Mouse (Mus musculus): ENCODE results near the gene Srp68. TPM values are rescaled to one million over a fixed set of nuclear protein-coding genes. Genes with fewer than 3 reads are reported as not detected.
"Not testable (repeated sequence)": the region's sequence is repeated elsewhere in the genome, so short reads cannot be mapped to it uniquely, and the experiment has no call there.

Srp68 gene
- total RNA-seq, 2 experiments from 2014 or later, result 87.7 to 89.2 TPM

GRCm38 (mm10) chr11:116280751-116281663, 7.0 kb upstream of the Srp68 start, which contains the start of gene Galr2:
TSS of gene Galr2 (plus strand) at chr11:116280939.
- TF ChIP-seq CTCF (IDR thresholded peaks at IDR 0.05), result no peak
- intact Hi-C loops (cut with DNase I), result no loop called here
- H3K4me3 ChIP-seq, result peak within 1 kb of the TSS; percentile 61

DNA sequence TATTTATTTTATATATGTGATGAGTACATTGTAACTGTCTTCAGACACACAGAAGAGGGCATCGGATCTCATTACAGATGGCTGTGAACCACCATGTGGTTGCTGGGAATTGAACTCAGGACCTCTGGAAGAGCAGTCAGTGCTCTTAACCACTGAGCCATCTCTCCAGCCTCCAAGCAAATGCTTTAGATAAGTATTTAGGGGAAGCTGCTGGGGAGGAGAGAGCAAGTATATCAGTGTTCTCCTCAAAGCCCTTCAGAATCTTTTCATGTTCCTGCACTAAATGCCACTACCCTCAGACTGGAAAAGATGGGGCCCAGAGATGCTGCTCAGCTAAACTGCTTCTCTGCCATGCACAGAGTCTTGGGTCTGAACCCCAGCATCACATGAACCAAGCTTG, 3.2 kb upstream of the Srp68 start:
- DNase-seq; H3K4me3 ChIP-seq; intact Hi-C loops (cut with DNase I): not testable (repeated sequence)

More at GRCm38 (mm10) chr11:116280751-116281663, 7.0 kb upstream of the Srp68 start, which contains the start of gene Galr2:
- no peak for DNase-seq
- H3K27ac ChIP-seq, result 0 out of 2 replicates have a peak within 1 kb of the TSS, but pooled peaks have one; percentile 4

GRCm38 (mm10) chr11:116273469-116274044, 460 bp downstream of the Srp68 start:
- intact Hi-C loops (cut with DNase I), result no loop called here
- peak overlapping the region; percentile 98 for H3K4me3 ChIP-seq
- no peak for DNase-seq

More for the DNA sequence above, 3.2 kb upstream of the Srp68 start:
- not testable (repeated sequence) for H3K27ac ChIP-seq

GRCm38 (mm10) chr11:116272589-116273468, 1.2 kb downstream of the Srp68 start:
- H3K27ac ChIP-seq, result peak overlapping the region; percentile 95; the same call in 1 of the 2 replicates
- no peak for DNase-seq
- intact Hi-C loops (cut with DNase I), result no loop called here
- H3K4me3 ChIP-seq, result peak overlapping the region; percentile 98
- TF ChIP-seq CTCF (IDR thresholded peaks at IDR 0.05), result no peak

More at GRCm38 (mm10) chr11:116273469-116274044, 460 bp downstream of the Srp68 start:
- no peak for TF ChIP-seq CTCF (IDR thresholded peaks at IDR 0.05)
- peak overlapping the region; percentile 95 for H3K27ac ChIP-seq

DNA sequence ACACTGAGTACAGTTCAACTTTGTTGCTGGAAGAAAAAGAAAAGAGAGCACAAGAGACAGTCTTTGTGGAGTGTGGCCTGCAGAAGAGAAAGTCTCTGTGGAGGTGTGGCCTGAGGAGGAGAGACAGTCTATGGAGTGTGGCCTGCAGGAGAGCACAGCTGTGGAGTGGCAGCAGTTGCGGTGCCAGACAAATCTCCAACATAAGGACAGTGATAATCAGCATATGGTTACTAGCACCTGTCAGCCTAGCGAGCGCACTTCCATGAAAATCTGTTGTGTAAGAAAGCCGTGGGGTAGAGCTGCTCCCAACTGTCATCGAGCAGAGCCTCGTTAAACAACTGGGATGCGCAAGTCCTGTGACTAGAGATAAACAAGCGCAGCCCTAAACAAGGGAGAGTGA, 4.5 kb downstream of the Srp68 start:
- Histone ChIP-seq H3K27ac (no peak overlapping the region), H3K4me3 (no peak overlapping the region)
- TF ChIP-seq CTCF (IDR thresholded peaks at IDR 0.05), result no peak
- intact Hi-C loops (cut with DNase I), result no loop called here
- DNase-seq, result no peak

DNA sequence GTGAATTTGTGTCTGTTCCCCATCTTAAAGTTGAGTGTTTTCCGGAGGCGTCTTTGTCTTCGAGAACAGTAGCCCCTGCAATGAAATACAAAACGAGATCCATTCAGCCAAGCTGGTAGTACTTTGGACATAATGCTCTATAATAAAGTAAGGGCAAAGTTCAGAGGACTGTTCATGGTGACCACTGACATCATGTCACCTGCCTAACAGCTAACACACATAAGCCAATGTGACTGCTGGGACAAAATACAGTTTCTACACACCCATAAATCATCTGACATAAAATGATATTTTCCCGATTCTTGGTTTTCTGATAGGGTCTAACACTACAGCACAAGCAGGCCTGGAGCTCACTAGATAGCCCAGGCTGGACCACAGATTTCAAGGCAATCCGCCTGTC, 5.7 kb downstream of the Srp68 start:
- intact Hi-C loops (cut with DNase I), result no loop called here
- no peak for TF ChIP-seq CTCF (IDR thresholded peaks at IDR 0.05)

DNA sequence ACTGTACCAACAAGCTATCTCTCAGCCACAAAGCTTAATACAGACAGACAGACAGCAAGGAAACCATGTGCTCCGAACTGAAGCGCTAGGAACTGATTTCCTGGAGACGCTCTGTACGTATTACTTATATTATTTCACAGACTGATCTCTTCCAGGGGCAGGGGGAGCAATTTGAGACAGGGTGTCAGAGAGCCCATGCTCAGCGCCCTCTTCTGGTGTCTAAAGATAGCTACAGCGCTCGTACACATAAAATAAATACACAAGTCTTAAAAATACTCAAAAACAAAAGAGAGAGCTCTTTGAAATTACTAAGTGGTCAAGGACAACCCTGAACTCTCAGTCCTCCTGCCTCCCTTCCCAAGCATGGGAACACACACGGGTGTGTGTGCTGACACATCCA, 6.4 kb downstream of the Srp68 start:
- peak; percentile 34; the same call in 1 of the 2 replicates for TF ChIP-seq CTCF (IDR thresholded peaks at IDR 0.05)
- no peak for DNase-seq
- no peak overlapping the region for H3K27ac ChIP-seq
- intact Hi-C loops (cut with DNase I), result no loop called here
- H3K4me3 ChIP-seq, result no peak overlapping the region

More for the DNA sequence above, 5.7 kb downstream of the Srp68 start:
- DNase-seq, result no peak
- Histone ChIP-seq H3K27ac (no peak overlapping the region), H3K4me3 (no peak overlapping the region)

- H3K27ac ChIP-seq, result peak overlapping the region; percentile 28; the same call in 1 of the 2 replicates
- DNase-seq, result no peak
- no peak for TF ChIP-seq CTCF (IDR thresholded peaks at IDR 0.05)
- intact Hi-C loops (cut with DNase I), result no loop called here
- no peak overlapping the region for H3K4me3 ChIP-seq
Measured at GRCm38 (mm10) chr11:116265850-116266249, 8.2 kb downstream of the Srp68 start.

- Histone ChIP-seq H3K27ac (peak overlapping the region; percentile 28; the same call in 1 of the 2 replicates), H3K4me3 (no peak overlapping the region)
- DNase-seq, result peak; percentile 72
- no peak for TF ChIP-seq CTCF (IDR thresholded peaks at IDR 0.05)
- intact Hi-C loops (cut with DNase I), result no loop called here
Measured at GRCm38 (mm10) chr11:116265352-116265751, 8.7 kb downstream of the Srp68 start.

DNA sequence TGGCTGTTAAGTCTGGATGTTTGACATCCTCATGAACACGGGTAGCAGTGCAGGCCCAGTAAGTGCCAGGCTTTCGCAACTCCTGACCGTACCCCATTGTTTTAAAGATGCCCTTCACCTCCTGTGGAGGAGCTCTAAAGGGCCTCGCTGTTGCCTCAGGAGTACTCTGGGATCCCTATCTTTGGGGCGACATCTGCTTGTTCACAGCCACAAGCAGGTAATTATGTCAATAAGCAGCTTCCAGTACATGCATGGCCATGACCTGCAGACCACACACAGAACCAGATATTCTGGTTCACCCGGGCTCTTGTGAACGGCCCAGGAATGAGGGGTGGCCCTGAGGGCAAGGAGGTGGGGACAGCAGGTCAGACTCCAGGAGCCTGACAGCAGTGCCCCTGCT, 13.8 kb downstream of the Srp68 start:
- intact Hi-C loops (cut with DNase I), result no loop called here
- no peak overlapping the region for H3K4me3 ChIP-seq
- no peak for DNase-seq
- TF ChIP-seq CTCF (IDR thresholded peaks at IDR 0.05), result no peak
- no peak overlapping the region for H3K27ac ChIP-seq

DNA sequence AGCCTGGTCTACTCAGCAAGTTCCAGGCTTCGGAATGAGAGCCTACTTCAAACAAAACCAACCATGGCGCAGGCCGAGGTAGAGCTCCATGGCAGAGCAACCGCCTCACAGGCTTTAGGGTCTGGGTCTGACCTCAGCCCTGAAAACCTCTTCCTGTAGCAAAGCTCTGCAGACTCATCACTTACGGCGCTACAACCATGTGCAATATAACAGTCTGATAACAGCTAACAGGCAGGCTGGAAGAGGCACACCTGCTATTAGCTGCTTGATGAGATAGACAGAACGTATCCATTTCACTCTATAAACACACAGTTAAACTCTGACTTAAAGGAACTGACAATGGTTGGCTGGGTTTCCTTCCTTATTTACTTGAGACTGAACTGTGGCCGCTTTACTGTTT, 14.6 kb downstream of the Srp68 start:
- no peak overlapping the region for H3K27ac ChIP-seq
- DNase-seq, result no peak
- intact Hi-C loops (cut with DNase I), result no loop called here
- H3K4me3 ChIP-seq, result no peak overlapping the region
- no peak for TF ChIP-seq CTCF (IDR thresholded peaks at IDR 0.05)

DNA sequence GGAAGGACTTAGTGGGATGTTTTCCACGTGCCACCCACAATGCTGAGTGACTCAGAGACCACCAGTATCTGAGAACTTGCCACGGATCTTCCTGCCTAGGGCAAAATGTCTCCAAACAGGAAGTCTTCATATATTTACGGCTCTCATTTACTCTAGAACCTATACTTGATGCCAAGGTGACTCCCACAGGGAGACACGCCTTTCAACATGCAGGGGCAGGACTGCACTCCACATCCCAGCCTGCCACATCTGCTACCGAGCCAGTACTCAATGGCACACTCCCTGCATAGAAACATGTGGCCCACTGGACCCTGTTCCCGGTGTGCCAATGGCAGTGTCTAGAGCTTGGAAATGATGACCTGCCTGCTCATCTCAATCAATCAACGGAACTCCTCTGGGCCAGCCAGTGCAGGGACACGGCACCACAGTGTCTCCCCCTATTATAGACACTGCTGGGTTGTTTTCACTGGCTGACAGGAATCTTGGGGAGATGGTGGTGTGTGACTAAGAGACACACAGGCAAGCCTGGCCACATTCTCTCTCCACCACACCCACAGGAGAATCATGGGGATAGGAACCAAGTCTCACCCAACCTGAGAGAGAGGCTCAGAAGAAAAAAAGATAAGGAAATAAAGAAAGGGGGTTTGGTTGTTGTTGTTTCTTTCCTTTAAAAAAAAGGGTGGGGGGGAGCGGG, 17.9 kb downstream of the Srp68 start:
- no peak for TF ChIP-seq CTCF (IDR thresholded peaks at IDR 0.05)
- intact Hi-C loops (cut with DNase I), result no loop called here
- DNase-seq, result no peak
- Histone ChIP-seq H3K27ac (no peak overlapping the region), H3K4me3 (no peak overlapping the region)
